Mouse (Mus musculus): ENCODE measurements around the gene Cwc22. TPM values are rescaled to one million over a fixed set of nuclear protein-coding genes. Genes with fewer than 3 reads are reported as not detected.

The Cwc22 gene
- polyA plus RNA-seq (2015; fragmentation: Nextera tagmentation; extraction: Ambion mirVana): 27.4 and 29.7 TPM in 2 replicates

DNA sequence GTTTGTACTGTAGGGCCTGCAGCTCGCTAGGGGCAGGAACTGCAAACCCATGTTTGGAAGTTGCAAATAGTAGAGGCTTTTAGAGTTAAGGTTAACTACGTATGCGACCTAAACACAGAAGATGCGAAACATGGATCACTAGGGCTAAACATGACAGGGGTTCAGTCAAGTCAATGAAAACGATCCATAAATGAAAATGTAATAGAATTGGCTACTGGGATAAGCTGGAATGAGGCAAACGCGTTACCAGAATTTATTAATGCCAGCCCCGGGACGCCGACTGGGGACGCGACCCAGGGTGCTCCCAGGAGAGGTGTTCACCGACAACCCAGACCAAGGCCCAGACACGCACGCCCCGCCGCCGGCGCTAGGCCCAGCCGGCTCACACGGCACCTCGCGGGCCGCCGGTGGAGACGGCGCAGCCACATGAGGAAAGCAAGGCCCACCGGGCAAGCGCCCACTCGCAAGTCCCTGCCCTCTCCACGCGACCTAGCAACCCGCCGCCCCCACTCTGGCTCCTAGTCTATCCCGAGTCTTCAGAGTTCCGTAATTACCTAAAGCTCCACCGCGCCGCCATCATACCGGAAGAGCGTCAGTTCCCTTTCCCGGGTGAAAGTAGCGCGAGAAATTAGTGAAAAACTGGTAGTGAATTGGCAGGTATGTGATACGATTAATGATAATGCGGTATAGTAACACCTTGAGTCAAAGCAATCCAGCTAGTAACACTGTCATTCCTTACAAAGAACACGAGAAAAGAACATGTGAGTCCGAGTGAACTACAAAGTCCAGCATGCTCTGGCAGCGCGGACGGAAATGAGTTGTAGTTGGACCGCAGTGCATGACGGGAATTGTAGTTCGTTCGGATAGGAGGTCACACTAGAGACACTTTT lies at the start of gene Cwc22:
Cwc22 (minus strand) TSS at position 780 of the 890 bp plus-strand sequence.
- H3K4me3 ChIP-seq (replicated peaks; ENCODE audit: low read length): peak within 1 kb of the TSS; percentile 83
- H3K36me3 ChIP-seq (ENCODE audit: control insufficient read depth, insufficient read depth): no peaks in the 10 kb centered on the region
- peak within 1 kb of the TSS; percentile 87 for H3K9ac ChIP-seq (replicated peaks; ENCODE audit: low read depth, low read length)
- H3K27ac ChIP-seq (ENCODE audit: low read length): peak within 1 kb of the TSS; percentile 38; the same call in 1 of the 2 replicates
- peak within 1 kb of the TSS; percentile 92 for H3K4me2 ChIP-seq (ENCODE audit: low read length)
- H3K27me3 ChIP-seq (replicated peaks; ENCODE audit: control insufficient read depth, insufficient read depth, low read length): no peaks in the 10 kb centered on the region
- H3K4me1 ChIP-seq (replicated peaks; ENCODE audit: control insufficient read depth, insufficient read depth, low read length): peaks cover 13% of the 10 kb centered on the region
- no peaks in the 10 kb centered on the region for H3K9me3 ChIP-seq (ENCODE audit: control insufficient read depth, low read length)
- under 1% methylated on average over 55 of the region's 55 CpGs for WGBS
- peak; percentile 95 for ATAC-seq

DNA sequence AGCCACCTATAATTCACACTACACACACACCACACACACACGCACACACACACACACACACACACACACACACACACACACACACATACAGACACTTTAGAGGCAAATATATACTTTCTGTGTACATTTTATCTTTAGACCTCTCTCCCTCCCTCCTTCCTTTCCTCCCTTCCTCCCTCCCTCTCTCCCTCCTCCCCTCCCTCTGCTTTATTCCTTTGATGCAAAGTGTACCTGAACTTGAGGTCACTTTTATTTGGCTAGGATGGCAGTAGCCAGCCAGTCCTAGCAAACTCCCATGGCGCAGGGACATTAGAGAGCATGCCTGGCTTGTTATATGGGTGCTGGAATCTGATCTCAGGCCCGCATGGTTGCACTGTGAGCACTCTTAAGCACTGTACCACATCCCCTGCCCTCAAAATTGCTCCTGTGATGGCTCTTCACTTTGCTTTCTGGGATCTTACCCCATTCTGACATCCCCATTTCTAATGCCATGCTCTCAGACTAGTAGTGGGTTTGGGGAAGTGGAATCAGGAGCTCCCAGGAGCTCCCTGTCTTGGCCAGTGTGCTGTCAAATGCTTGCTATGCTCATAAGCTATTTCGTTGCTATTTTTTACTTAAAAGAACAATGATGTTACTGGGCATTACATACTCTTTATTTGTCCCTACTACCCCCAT lies 47.7 kb upstream of the Cwc22 start:
- Histone ChIP-seq H3K4me2 (ENCODE audit: low read length) (no peak overlapping the region), H3K9ac (replicated peaks; ENCODE audit: low read depth, low read length) (no peak overlapping the region), H3K4me3 (replicated peaks; ENCODE audit: low read length) (no peak overlapping the region), H3K9me3 (ENCODE audit: control insufficient read depth, low read length) (no peaks in the 10 kb centered on the region), H3K27ac (ENCODE audit: low read length) (no peak overlapping the region), H3K27me3 (replicated peaks; ENCODE audit: control insufficient read depth, insufficient read depth, low read length) (no peaks in the 10 kb centered on the region), H3K4me1 (replicated peaks; ENCODE audit: control insufficient read depth, insufficient read depth, low read length) (no peaks in the 10 kb centered on the region), H3K36me3 (ENCODE audit: control insufficient read depth, insufficient read depth) (no peaks in the 10 kb centered on the region)
- ATAC-seq: no peak
- 77% methylated on average over 4 of the region's 4 CpGs for WGBS

DNA sequence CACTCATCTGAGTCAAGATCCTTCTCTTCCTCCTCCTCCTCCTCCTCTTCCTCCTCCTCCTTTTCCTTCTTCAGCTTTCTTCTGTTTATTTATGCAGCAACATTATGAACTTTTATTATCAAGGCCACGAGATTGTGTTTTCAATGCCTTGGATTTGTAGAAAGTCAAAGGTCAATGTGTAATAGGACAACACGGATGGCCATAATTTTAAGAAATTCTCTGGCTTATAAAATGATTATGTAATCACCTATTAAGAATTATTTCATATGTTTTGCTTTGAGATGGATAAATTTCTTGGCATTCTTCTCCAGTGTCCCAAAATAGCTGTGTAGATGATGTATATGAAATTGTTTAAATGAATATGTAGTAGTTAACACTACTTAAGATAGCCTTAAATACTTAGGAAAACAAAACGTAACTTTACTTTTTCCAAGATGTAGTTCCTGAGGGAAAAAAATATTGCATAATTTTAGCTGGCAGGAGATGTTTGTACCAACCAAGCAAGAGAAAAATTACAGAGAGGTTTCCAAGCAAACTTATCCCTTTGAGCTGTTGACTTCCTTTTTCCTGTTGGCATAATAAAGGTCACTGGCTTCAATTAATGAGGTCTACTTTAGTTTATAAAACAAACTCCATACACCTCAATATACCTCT lies 46.9 kb upstream of the Cwc22 start:
- no peaks in the 10 kb centered on the region for H3K27me3 ChIP-seq (replicated peaks; ENCODE audit: control insufficient read depth, insufficient read depth, low read length)
- 83% methylated on average over 3 of the region's 3 CpGs for WGBS
- H3K9ac ChIP-seq (replicated peaks; ENCODE audit: low read depth, low read length): no peak overlapping the region
- ATAC-seq: no peak
- H3K4me3 ChIP-seq (replicated peaks; ENCODE audit: low read length): no peak overlapping the region
- no peak overlapping the region for H3K27ac ChIP-seq (ENCODE audit: low read length)
- no peaks in the 10 kb centered on the region for H3K9me3 ChIP-seq (ENCODE audit: control insufficient read depth, low read length)
- H3K36me3 ChIP-seq (ENCODE audit: control insufficient read depth, insufficient read depth): no peaks in the 10 kb centered on the region
- H3K4me1 ChIP-seq (replicated peaks; ENCODE audit: control insufficient read depth, insufficient read depth, low read length): no peaks in the 10 kb centered on the region
- no peak overlapping the region for H3K4me2 ChIP-seq (ENCODE audit: low read length)

DNA sequence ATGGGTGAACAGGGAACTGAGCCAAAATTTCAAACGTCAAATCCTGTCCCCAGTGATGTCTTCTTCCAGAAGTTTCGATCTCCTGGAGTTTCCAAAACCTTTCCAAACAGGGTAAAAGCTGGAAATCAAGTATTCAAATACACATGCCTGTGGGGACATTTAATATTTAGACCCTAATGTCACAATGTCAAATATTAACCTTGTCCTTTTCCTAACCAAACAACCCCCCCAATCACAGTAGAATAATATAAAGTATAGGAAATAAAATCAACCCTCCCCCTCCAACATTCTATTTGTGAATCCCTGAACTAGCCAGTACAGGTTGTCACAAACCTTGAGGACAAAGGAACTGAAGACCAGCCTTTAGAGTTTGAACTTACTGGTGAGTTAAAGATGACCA lies 44.6 kb upstream of the Cwc22 start:
- Histone ChIP-seq H3K36me3 (ENCODE audit: control insufficient read depth, insufficient read depth) (no peaks in the 10 kb centered on the region), H3K4me3 (replicated peaks; ENCODE audit: low read length) (no peak overlapping the region), H3K27ac (ENCODE audit: low read length) (no peak overlapping the region), H3K27me3 (replicated peaks; ENCODE audit: control insufficient read depth, insufficient read depth, low read length) (no peaks in the 10 kb centered on the region), H3K4me1 (replicated peaks; ENCODE audit: control insufficient read depth, insufficient read depth, low read length) (no peaks in the 10 kb centered on the region), H3K9ac (replicated peaks; ENCODE audit: low read depth, low read length) (no peak overlapping the region), H3K4me2 (ENCODE audit: low read length) (no peak overlapping the region), H3K9me3 (ENCODE audit: control insufficient read depth, low read length) (0 out of 2 replicates have a peak, but pooled peaks cover 2% of the 10 kb centered on the region)
- no peak for ATAC-seq
- WGBS: 70% methylated on average over 2 of the region's 2 CpGs

DNA sequence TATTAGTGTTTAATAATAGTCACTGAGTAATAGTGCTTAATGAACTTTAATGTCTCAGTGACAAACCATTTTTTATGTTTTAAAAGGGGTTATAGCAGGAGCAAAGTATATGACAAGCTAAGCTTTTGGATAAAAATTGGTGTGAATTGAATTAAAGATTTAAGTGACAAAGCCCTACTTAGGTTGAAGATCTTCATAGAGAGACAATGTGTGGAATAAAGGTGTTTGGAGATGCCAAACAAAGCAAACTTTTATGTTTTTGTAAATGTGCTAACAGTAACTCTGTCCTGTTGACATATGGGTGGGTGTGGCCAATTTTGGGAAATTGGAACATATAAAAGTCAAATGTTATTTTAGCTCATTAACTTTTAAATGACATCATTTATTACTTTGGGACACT lies 43.9 kb upstream of the Cwc22 start:
- no peak for ATAC-seq
- no peak overlapping the region for H3K27ac ChIP-seq (ENCODE audit: low read length)

DNA sequence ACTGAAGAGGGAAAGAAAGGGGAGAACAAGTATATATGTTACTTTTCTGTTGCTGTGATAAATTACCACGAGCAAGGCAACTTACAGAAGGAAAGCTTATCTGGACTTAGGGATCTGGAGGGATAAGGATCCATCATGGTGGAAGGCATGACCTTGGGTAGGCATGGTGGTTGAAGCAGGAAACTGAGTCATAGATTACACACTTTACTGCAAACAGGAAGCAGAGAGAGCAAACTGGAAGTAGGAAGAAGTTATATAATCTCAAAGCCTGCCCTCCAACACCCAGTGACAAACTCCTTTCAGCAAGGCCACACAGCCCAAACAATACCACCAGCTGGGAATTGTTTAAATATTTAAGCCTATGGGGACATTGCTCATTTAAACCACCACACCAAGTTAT lies 43.2 kb upstream of the Cwc22 start:
- Histone ChIP-seq H3K4me2 (ENCODE audit: low read length) (no peak overlapping the region), H3K4me3 (replicated peaks; ENCODE audit: low read length) (no peak overlapping the region), H3K36me3 (ENCODE audit: control insufficient read depth, insufficient read depth) (no peaks in the 10 kb centered on the region), H3K9me3 (ENCODE audit: control insufficient read depth, low read length) (0 out of 2 replicates have a peak, but pooled peaks cover 2% of the 10 kb centered on the region), H3K27ac (ENCODE audit: low read length) (no peak overlapping the region), H3K4me1 (replicated peaks; ENCODE audit: control insufficient read depth, insufficient read depth, low read length) (no peaks in the 10 kb centered on the region), H3K27me3 (replicated peaks; ENCODE audit: control insufficient read depth, insufficient read depth, low read length) (no peaks in the 10 kb centered on the region), H3K9ac (replicated peaks; ENCODE audit: low read depth, low read length) (no peak overlapping the region)
- WGBS: 85% methylated on average over 1 of the region's 1 CpGs
- ATAC-seq: no peak

More for the DNA sequence above, 43.9 kb upstream of the Cwc22 start:
- Histone ChIP-seq H3K9ac (replicated peaks; ENCODE audit: low read depth, low read length) (no peak overlapping the region), H3K27me3 (replicated peaks; ENCODE audit: control insufficient read depth, insufficient read depth, low read length) (no peaks in the 10 kb centered on the region), H3K4me3 (replicated peaks; ENCODE audit: low read length) (no peak overlapping the region), H3K9me3 (ENCODE audit: control insufficient read depth, low read length) (0 out of 2 replicates have a peak, but pooled peaks cover 2% of the 10 kb centered on the region), H3K36me3 (ENCODE audit: control insufficient read depth, insufficient read depth) (no peaks in the 10 kb centered on the region), H3K4me2 (ENCODE audit: low read length) (no peak overlapping the region), H3K4me1 (replicated peaks; ENCODE audit: control insufficient read depth, insufficient read depth, low read length) (no peaks in the 10 kb centered on the region)

DNA sequence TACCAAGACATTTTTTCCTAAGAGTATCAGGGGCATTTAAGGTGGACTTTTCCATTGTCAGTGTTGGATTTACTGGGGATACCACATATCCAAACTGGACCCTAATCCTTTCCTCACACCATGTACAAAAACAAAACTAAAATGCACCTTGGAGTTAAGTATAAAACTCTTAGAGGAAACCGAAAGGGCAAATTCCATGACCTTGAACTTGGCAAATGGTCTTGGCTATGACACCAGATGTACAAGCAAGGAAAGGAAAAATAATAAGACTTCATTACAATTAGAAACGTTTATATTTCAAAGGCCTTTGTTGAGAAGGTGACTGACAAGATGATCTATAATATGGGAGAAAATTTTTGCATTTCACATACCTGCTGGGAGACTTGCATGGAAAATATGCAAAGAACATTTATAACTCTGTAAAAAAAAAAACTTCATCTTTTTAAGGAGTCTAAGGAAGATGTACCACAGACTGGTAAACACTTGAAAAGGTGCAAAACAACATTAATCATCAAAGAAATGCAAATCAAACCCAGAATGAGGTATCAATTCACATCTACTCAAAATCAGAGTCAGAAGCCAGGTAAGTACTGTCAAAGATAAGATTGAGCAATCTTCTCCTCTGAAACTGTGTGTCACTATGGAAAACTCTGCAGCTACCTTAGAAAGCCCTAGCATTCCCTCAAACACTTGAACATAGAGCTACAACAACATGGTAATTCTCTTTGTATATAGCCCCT lies 40.0 kb upstream of the Cwc22 start:
- no peak overlapping the region for H3K4me2 ChIP-seq (ENCODE audit: low read length)
- H3K27me3 ChIP-seq (replicated peaks; ENCODE audit: control insufficient read depth, insufficient read depth, low read length): no peaks in the 10 kb centered on the region
- 82% methylated on average over 2 of the region's 2 CpGs for WGBS
- H3K27ac ChIP-seq (ENCODE audit: low read length): no peak overlapping the region
- ATAC-seq: no peak
- no peaks in the 10 kb centered on the region for H3K4me1 ChIP-seq (replicated peaks; ENCODE audit: control insufficient read depth, insufficient read depth, low read length)
- no peaks in the 10 kb centered on the region for H3K36me3 ChIP-seq (ENCODE audit: control insufficient read depth, insufficient read depth)
- peaks cover 7% of the 10 kb centered on the region; the same call in 1 of the 2 replicates for H3K9me3 ChIP-seq (ENCODE audit: control insufficient read depth, low read length)
- no peak overlapping the region for H3K9ac ChIP-seq (replicated peaks; ENCODE audit: low read depth, low read length)
- no peak overlapping the region for H3K4me3 ChIP-seq (replicated peaks; ENCODE audit: low read length)

DNA sequence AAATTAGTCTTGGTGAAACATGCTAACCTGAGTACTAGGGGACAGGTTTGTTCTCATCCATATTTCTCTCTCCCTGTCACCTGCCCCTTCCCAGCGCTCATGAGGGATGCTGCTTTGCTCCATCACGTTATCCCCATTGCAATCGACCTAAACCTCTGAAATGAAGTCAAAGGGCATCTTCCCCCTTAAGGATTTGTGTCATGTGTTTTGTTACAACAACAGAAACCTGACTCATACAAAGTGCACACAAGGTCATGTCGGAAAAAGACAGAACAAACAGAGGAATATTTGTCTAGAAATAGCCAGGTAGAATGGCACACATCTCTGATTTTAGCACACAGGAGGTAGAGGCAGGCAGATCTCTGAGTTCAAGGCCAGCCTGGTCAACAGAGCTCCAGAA lies 38.0 kb upstream of the Cwc22 start:
- 88% methylated on average over 4 of the region's 4 CpGs for WGBS

More for the DNA sequence above, 38.0 kb upstream of the Cwc22 start:
- Histone ChIP-seq H3K4me1 (replicated peaks; ENCODE audit: control insufficient read depth, insufficient read depth, low read length) (no peaks in the 10 kb centered on the region), H3K36me3 (ENCODE audit: control insufficient read depth, insufficient read depth) (no peaks in the 10 kb centered on the region), H3K9ac (replicated peaks; ENCODE audit: low read depth, low read length) (no peak overlapping the region), H3K27me3 (replicated peaks; ENCODE audit: control insufficient read depth, insufficient read depth, low read length) (no peaks in the 10 kb centered on the region), H3K27ac (ENCODE audit: low read length) (no peak overlapping the region), H3K4me3 (replicated peaks; ENCODE audit: low read length) (no peak overlapping the region), H3K9me3 (ENCODE audit: control insufficient read depth, low read length) (peaks cover 7% of the 10 kb centered on the region; the same call in 1 of the 2 replicates), H3K4me2 (ENCODE audit: low read length) (no peak overlapping the region)
- no peak for ATAC-seq
